ENCODE assay signal across 11 mouse cellular contexts in genomic region chr5:120301672-120302071, GRCm38 (mm10).
DNase-seq lines count a peak whose midpoint lies in the region; ATAC-seq and TF ChIP-seq lines count a peak whose summit lies in the region.
"Had no signal": no experiment of that assay in that cellular context is flagged by ENCODE, and none has a peak within 500 bp of the region (broad histone marks: within the 10 kb centered on the region; RNA-seq: fewer than 3 reads in every experiment).

No protein-coding gene starts in this region.

- no peaks in the 10 kb centered on the region for H3K9me3 ChIP-seq in heart, postnatal 0 days (replicated peaks; ENCODE audit: control insufficient read depth, low read length)
- H3K9me3 ChIP-seq in hindbrain, embryonic 15.5 days = no peaks in the 10 kb centered on the region
- no peaks in the 10 kb centered on the region for H3K9me3 ChIP-seq in midbrain, postnatal 0 days (ENCODE audit: low read length)

- H3K27me3 ChIP-seq in heart, postnatal 0 days (ENCODE audit: control insufficient read depth, insufficient read depth, low read length) = peaks cover 76% of the 10 kb centered on the region
- peaks cover 13% of the 10 kb centered on the region for H3K27me3 ChIP-seq in hindbrain, embryonic 15.5 days
- peaks cover 9% of the 10 kb centered on the region; the same call in 1 of the 2 replicates for H3K27me3 ChIP-seq in midbrain, postnatal 0 days (ENCODE audit: insufficient read depth, low read length)

- H3K4me3 ChIP-seq in heart, postnatal 0 days (ENCODE audit: low read depth, low read length) = peak overlapping the region; percentile 30; the same call in 1 of the 2 replicates
- peak overlapping the region; percentile 37 for H3K4me3 ChIP-seq in hindbrain, embryonic 15.5 days
- peak overlapping the region; percentile 37 for H3K4me3 ChIP-seq in midbrain, postnatal 0 days (ENCODE audit: low read depth, low read length)

- under 1% methylated on average over 15 of the region's 16 CpGs for WGBS in heart, postnatal 0 days
- WGBS in hindbrain, embryonic 15.5 days = 2% methylated on average over 16 of the region's 16 CpGs
- WGBS in midbrain, postnatal 0 days = 2% methylated on average over 12 of the region's 16 CpGs

- no peaks in the 10 kb centered on the region for H3K36me3 ChIP-seq in heart, postnatal 0 days (replicated peaks; ENCODE audit: control insufficient read depth, insufficient read depth, low read length)
- no peaks in the 10 kb centered on the region for H3K36me3 ChIP-seq in hindbrain, embryonic 15.5 days
- H3K36me3 ChIP-seq in midbrain, postnatal 0 days (ENCODE audit: insufficient read depth, low read length) = no peaks in the 10 kb centered on the region

- H3K9ac ChIP-seq in heart, postnatal 0 days (replicated peaks; ENCODE audit: low read depth, low read length) = no peak overlapping the region
- H3K9ac ChIP-seq in hindbrain, embryonic 15.5 days = peak overlapping the region; percentile 48
- peak overlapping the region; percentile 67 for H3K9ac ChIP-seq in midbrain, postnatal 0 days (replicated peaks; ENCODE audit: low read length, poor library complexity, severe bottlenecking)

- intact Hi-C loops in heart, postnatal 14 days (cut with DNase I) = no loop called here

- TF ChIP-seq EP300 in heart, postnatal 0 days (IDR thresholded peaks at IDR 0.05; ENCODE audit: low read depth) = no peak

- no peaks in the 10 kb centered on the region for H3K4me1 ChIP-seq in heart, postnatal 0 days (ENCODE audit: control insufficient read depth, insufficient read depth)
- peaks cover 36% of the 10 kb centered on the region for H3K4me1 ChIP-seq in hindbrain, embryonic 15.5 days (replicated peaks)
- 0 out of 2 replicates have a peak, but pooled peaks cover 5% of the 10 kb centered on the region for H3K4me1 ChIP-seq in midbrain, postnatal 0 days (ENCODE audit: insufficient read depth, low read length)

- TF ChIP-seq CTCF in heart, postnatal 0 days (IDR thresholded peaks at IDR 0.05; ENCODE audit: low read depth) = no peak
- TF ChIP-seq CTCF in midbrain, postnatal 0 days (IDR thresholded peaks at IDR 0.05) = no peak

- no peak overlapping the region for H3K27ac ChIP-seq in heart, postnatal 0 days (ENCODE audit: low read depth)
- peak overlapping the region; percentile 67 for H3K27ac ChIP-seq in hindbrain, embryonic 15.5 days (replicated peaks)
- H3K27ac ChIP-seq in midbrain, postnatal 0 days (ENCODE audit: low read depth, low read length) = peak overlapping the region; percentile 26
- H3K27ac ChIP-seq: macrophage had no signal

- DNase-seq in heart, postnatal 0 days (ENCODE audit: low spot score) = no peak
- no peak for DNase-seq in heart, postnatal 14 days
- peak; percentile 28 for DNase-seq in embryo, embryonic 9.5 days (ENCODE audit: extremely low spot score)
- DNase-seq in midbrain, postnatal 0 days (ENCODE audit: low spot score) = no peak
- DNase-seq in left cerebral cortex, adult 18-20 months (ENCODE audit: low spot score in 2 of 2) = no peak
- DNase-seq in frontal cortex, postnatal 25 days (ENCODE audit: low spot score in 2 of 2) = no peak
- DNase-seq in natural killer cell, adult 2 months (ENCODE audit: low spot score in 2 of 2) = no peak
- DNase-seq: adrenal gland, postnatal 10 days had no signal

- no peak for ATAC-seq in heart, postnatal 0 days (ENCODE audit: insufficient read depth, low read depth)
- no peak; the same call in 1 of the 2 replicates for ATAC-seq in hindbrain, embryonic 15.5 days (ENCODE audit: low FRiP score, low read depth)
- ATAC-seq in midbrain, postnatal 0 days (ENCODE audit: low FRiP score) = peak; percentile 25; the same call in 1 of the 2 replicates
- ATAC-seq: inflammation-experienced regulatory T-cells, adult 6 months had no signal

- peak overlapping the region; percentile 39; the same call in 1 of the 2 replicates for H3K4me2 ChIP-seq in heart, postnatal 0 days (ENCODE audit: low read depth, low read length)
- H3K4me2 ChIP-seq in hindbrain, embryonic 15.5 days = peak overlapping the region; percentile 79
- peak overlapping the region; percentile 73 for H3K4me2 ChIP-seq in midbrain, postnatal 0 days (ENCODE audit: low read depth, low read length, poor library complexity, severe bottlenecking)
